Mouse (Mus musculus): ENCODE results near the gene Irs4. TPM values are rescaled to one million over a fixed set of nuclear protein-coding genes. Genes with fewer than 3 reads are reported as not detected.

Gene Irs4
- polyA plus RNA-seq (2014; fragmentation: Nextera tagmentation; extraction: Ambion mirVana), result 0.37 and 0.42 TPM in 2 replicates

GRCm38 (mm10) chrX:141724937-141725918, at the start of gene Irs4:
Irs4 (minus strand) TSS chrX:141725263.
- H3K4me2 ChIP-seq, result peak within 1 kb of the TSS; percentile 65
- no peaks in the 10 kb centered on the region for H3K4me1 ChIP-seq (ENCODE audit: control insufficient read depth, insufficient read depth, low read length)
- H3K27ac ChIP-seq (ENCODE audit: low read depth, low read length), result no peak within 1 kb of the TSS
- peaks cover 61% of the 10 kb centered on the region for H3K27me3 ChIP-seq (ENCODE audit: control insufficient read depth, insufficient read depth, low read length)
- no peak within 1 kb of the TSS for H3K9ac ChIP-seq (ENCODE audit: low read depth, low read length)
- ATAC-seq (replicated peaks; ENCODE audit: insufficient number of reproducible peaks, low FRiP score, low TSS enrichment), result peak; percentile 72
- H3K4me3 ChIP-seq (ENCODE audit: low read depth, low read length), result peak within 1 kb of the TSS; percentile 44
- H3K36me3 ChIP-seq (ENCODE audit: control insufficient read depth, insufficient read depth, low read length), result no peaks in the 10 kb centered on the region
- 15% methylated on average over 49 of the region's 51 CpGs for WGBS (ENCODE audit: insufficient replicate concordance)
- no peaks in the 10 kb centered on the region for H3K9me3 ChIP-seq (replicated peaks; ENCODE audit: control insufficient read depth, low read length)

DNA sequence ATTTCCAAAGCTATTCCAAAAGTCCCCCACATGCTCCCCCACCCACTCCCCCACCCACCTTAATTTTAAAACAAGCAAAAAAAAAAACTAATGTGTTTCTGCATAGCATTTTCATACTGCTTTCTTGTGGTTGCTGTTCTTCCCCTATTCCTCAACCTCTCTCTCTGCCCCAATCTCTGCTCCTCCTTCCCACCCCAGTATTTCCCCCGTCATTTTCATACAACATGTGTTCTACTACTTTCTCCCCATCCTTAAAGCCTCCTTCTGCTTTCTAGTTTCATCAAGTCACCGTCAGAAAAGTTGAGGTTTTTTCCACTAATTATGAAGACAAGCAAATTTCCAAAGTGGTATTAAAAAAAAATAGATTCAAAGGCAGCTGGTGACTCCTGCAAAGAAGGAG, 25.3 kb upstream of the Irs4 start:
- 51% methylated on average over 2 of the region's 2 CpGs for WGBS (ENCODE audit: insufficient replicate concordance)
- H3K9me3 ChIP-seq (replicated peaks; ENCODE audit: control insufficient read depth, low read length), result no peaks in the 10 kb centered on the region
- no peaks in the 10 kb centered on the region for H3K36me3 ChIP-seq (ENCODE audit: control insufficient read depth, insufficient read depth, low read length)
- ATAC-seq (replicated peaks; ENCODE audit: insufficient number of reproducible peaks, low FRiP score, low TSS enrichment), result no peak
- no peaks in the 10 kb centered on the region for H3K27me3 ChIP-seq (ENCODE audit: control insufficient read depth, insufficient read depth, low read length)
- no peak overlapping the region for H3K9ac ChIP-seq (ENCODE audit: low read depth, low read length)
- no peak overlapping the region for H3K27ac ChIP-seq (ENCODE audit: low read depth, low read length)
- H3K4me2 ChIP-seq, result no peak overlapping the region
- no peak overlapping the region for H3K4me3 ChIP-seq (ENCODE audit: low read depth, low read length)
- H3K4me1 ChIP-seq (ENCODE audit: control insufficient read depth, insufficient read depth, low read length), result no peaks in the 10 kb centered on the region

DNA sequence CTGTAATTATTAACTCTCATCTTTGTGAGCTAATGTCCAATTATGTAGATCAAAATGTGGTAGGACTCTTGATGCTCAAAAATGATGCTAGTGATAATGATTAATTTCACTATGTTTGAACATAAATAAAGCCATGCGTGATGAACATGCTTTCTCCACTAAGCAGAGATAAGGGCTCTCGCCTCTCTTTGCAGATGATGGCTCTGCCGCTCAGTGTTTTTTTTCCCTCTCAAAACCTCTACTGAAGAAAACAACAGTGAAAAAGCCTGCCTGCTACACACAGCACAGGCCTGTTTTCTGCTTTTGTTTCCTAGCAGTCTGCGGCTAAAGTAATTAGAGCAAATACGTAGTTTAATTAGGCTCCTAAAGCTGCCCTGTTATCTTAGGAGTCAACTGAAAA, 4.5 kb upstream of the Irs4 start:
- H3K27ac ChIP-seq (ENCODE audit: low read depth, low read length), result no peak overlapping the region
- ATAC-seq (replicated peaks; ENCODE audit: insufficient number of reproducible peaks, low FRiP score, low TSS enrichment), result no peak
- H3K36me3 ChIP-seq (ENCODE audit: control insufficient read depth, insufficient read depth, low read length), result no peaks in the 10 kb centered on the region
- no peak overlapping the region for H3K4me2 ChIP-seq
- H3K27me3 ChIP-seq (ENCODE audit: control insufficient read depth, insufficient read depth, low read length), result peaks cover 19% of the 10 kb centered on the region
- WGBS (ENCODE audit: insufficient replicate concordance), result 55% methylated on average over 5 of the region's 5 CpGs
- no peaks in the 10 kb centered on the region for H3K9me3 ChIP-seq (replicated peaks; ENCODE audit: control insufficient read depth, low read length)
- H3K4me1 ChIP-seq (ENCODE audit: control insufficient read depth, insufficient read depth, low read length), result no peaks in the 10 kb centered on the region
- H3K9ac ChIP-seq (ENCODE audit: low read depth, low read length), result no peak overlapping the region
- H3K4me3 ChIP-seq (ENCODE audit: low read depth, low read length), result no peak overlapping the region

- H3K4me3 ChIP-seq (ENCODE audit: low read depth, low read length), result peak overlapping the region; percentile 44
- H3K4me1 ChIP-seq (ENCODE audit: control insufficient read depth, insufficient read depth, low read length), result no peaks in the 10 kb centered on the region
- H3K27me3 ChIP-seq (ENCODE audit: control insufficient read depth, insufficient read depth, low read length), result peaks cover 64% of the 10 kb centered on the region
- WGBS (ENCODE audit: insufficient replicate concordance), result 17% methylated on average over 45 of the region's 52 CpGs
- ATAC-seq (replicated peaks; ENCODE audit: insufficient number of reproducible peaks, low FRiP score, low TSS enrichment), result no peak
- no peaks in the 10 kb centered on the region for H3K36me3 ChIP-seq (ENCODE audit: control insufficient read depth, insufficient read depth, low read length)
- peak overlapping the region; percentile 65 for H3K4me2 ChIP-seq
- no peaks in the 10 kb centered on the region for H3K9me3 ChIP-seq (replicated peaks; ENCODE audit: control insufficient read depth, low read length)
- H3K9ac ChIP-seq (ENCODE audit: low read depth, low read length), result no peak overlapping the region
- H3K27ac ChIP-seq (ENCODE audit: low read depth, low read length), result no peak overlapping the region
Observed at GRCm38 (mm10) chrX:141724391-141724891, 622 bp downstream of the Irs4 start.

- Histone ChIP-seq H3K27me3 (ENCODE audit: control insufficient read depth, insufficient read depth, low read length) (peaks cover 64% of the 10 kb centered on the region), H3K4me3 (ENCODE audit: low read depth, low read length) (peak overlapping the region; percentile 44), H3K9ac (ENCODE audit: low read depth, low read length) (no peak overlapping the region), H3K9me3 (replicated peaks; ENCODE audit: control insufficient read depth, low read length) (no peaks in the 10 kb centered on the region), H3K27ac (ENCODE audit: low read depth, low read length) (no peak overlapping the region), H3K36me3 (ENCODE audit: control insufficient read depth, insufficient read depth, low read length) (no peaks in the 10 kb centered on the region), H3K4me1 (ENCODE audit: control insufficient read depth, insufficient read depth, low read length) (no peaks in the 10 kb centered on the region), H3K4me2 (peak overlapping the region; percentile 65)
- 24% methylated on average over 16 of the region's 16 CpGs for WGBS (ENCODE audit: insufficient replicate concordance)
- no peak for ATAC-seq (replicated peaks; ENCODE audit: insufficient number of reproducible peaks, low FRiP score, low TSS enrichment)
Observed at GRCm38 (mm10) chrX:141723936-141724335, 1.1 kb downstream of the Irs4 start.

GRCm38 (mm10) chrX:141721725-141722124, 3.3 kb downstream of the Irs4 start:
- Histone ChIP-seq H3K36me3 (ENCODE audit: control insufficient read depth, insufficient read depth, low read length) (no peaks in the 10 kb centered on the region), H3K4me1 (ENCODE audit: control insufficient read depth, insufficient read depth, low read length) (no peaks in the 10 kb centered on the region), H3K4me3 (ENCODE audit: low read depth, low read length) (peak overlapping the region; percentile 38), H3K9ac (ENCODE audit: low read depth, low read length) (no peak overlapping the region), H3K27ac (ENCODE audit: low read depth, low read length) (no peak overlapping the region), H3K9me3 (replicated peaks; ENCODE audit: control insufficient read depth, low read length) (no peaks in the 10 kb centered on the region), H3K27me3 (ENCODE audit: control insufficient read depth, insufficient read depth, low read length) (peaks cover 60% of the 10 kb centered on the region), H3K4me2 (peak overlapping the region; percentile 67)
- WGBS (ENCODE audit: insufficient replicate concordance), result 16% methylated on average over 33 of the region's 33 CpGs
- ATAC-seq (replicated peaks; ENCODE audit: insufficient number of reproducible peaks, low FRiP score, low TSS enrichment), result no peak

Other genes starting within 250 kb of the Irs4 start
- 36.1 and 41.0 TPM in 2 replicates for gene Col4a5, start 249.9 kb downstream of the Irs4 start, polyA plus RNA-seq (2014; fragmentation: Nextera tagmentation; extraction: Ambion mirVana)
- 0.54 TPM in 1 of 2 replicates, not detected in the other for gene Gm15294, start 150.0 kb upstream of the Irs4 start, polyA plus RNA-seq (2014; fragmentation: Nextera tagmentation; extraction: Ambion mirVana)